9 mouse cellular contexts compared by ENCODE assay signal in the genomic region with DNA sequence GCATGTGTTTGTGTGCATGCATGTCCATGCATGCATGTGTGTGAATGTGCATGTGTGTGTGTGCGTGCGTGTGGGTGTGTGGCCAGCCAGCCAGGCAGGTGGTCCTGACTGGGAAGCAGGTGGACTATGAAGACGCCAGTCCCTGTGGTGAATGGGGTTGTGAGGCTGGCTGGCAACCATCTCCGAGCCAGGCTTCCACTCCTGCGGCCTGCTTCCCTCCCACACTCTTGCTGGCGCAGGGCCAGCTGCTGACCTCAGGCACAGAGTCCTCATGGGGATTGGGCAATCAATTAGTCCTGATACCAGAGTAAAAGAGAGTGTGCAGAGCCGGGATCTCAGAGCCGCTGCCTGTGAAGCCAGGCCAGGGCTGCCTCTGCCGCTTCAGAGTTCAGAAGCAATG. TPM values are rescaled to one million over a fixed set of nuclear protein-coding genes. Genes with fewer than 3 reads are reported as not detected.
DNase-seq lines count a peak whose midpoint lies in the region; ATAC-seq and TF ChIP-seq lines count a peak whose summit lies in the region.
"Had no signal": no experiment of that assay in that cellular context is flagged by ENCODE, and none has a peak within 500 bp of the region (broad histone marks: within the 10 kb centered on the region; RNA-seq: fewer than 3 reads in every experiment).

No protein-coding gene starts in this region.

- TF ChIP-seq CTCF in liver, adult 2 months (IDR thresholded peaks at IDR 0.05; ENCODE audit: low read depth, low read length), result no peak

- H3K27ac ChIP-seq in liver, adult 2 months (replicated peaks; ENCODE audit: insufficient read depth, low read depth, low read length), result no peak overlapping the region
- H3K27ac ChIP-seq: heart, embryonic 15.5 days had no signal

- no peaks in the 10 kb centered on the region for H3K79me2 ChIP-seq in liver, adult 2 months (ENCODE audit: control insufficient read depth, insufficient read depth, low read length)
- H3K79me2 ChIP-seq in myocyte (ENCODE audit: control insufficient read depth, insufficient read depth), result no peaks in the 10 kb centered on the region

- WGBS in liver, adult 2 months, result 22% methylated on average over 9 of the region's 9 CpGs

- no peaks in the 10 kb centered on the region for H3K36me3 ChIP-seq in liver, adult 2 months (ENCODE audit: control insufficient read depth, insufficient read depth, low read length)
- no peaks in the 10 kb centered on the region for H3K36me3 ChIP-seq in myocyte (ENCODE audit: control insufficient read depth, insufficient read depth)
- H3K36me3 ChIP-seq: heart, embryonic 15.5 days had no signal

- TF ChIP-seq POLR2A in liver, adult 2 months (IDR thresholded peaks at IDR 0.05; ENCODE audit: extremely low read depth, insufficient read depth, low read length), result no peak
- TF ChIP-seq POLR2A in myocyte (IDR thresholded peaks at IDR 0.05; ENCODE audit: insufficient read length, low read depth), result no peak

- H3K9ac ChIP-seq in liver, adult 2 months (ENCODE audit: low read depth, low read length), result no peak overlapping the region
- H3K9ac ChIP-seq: heart, embryonic 15.5 days had no signal

- H3K4me2 ChIP-seq in myocyte (ENCODE audit: low read depth), result no peak overlapping the region
- H3K4me2 ChIP-seq: heart, embryonic 15.5 days had no signal

- H3K27me3 ChIP-seq in liver, adult 2 months (ENCODE audit: control insufficient read depth, insufficient read depth, low read length), result peaks cover 5% of the 10 kb centered on the region
- peaks cover 74% of the 10 kb centered on the region for H3K27me3 ChIP-seq in myocyte (ENCODE audit: control insufficient read depth, insufficient read depth, insufficient read length)

- DNase-seq in layer of hippocampus, adult 9-11 months, result peak; percentile 70
- no peak for DNase-seq in layer of hippocampus, postnatal 36 days
- DNase-seq in brain, adult 2 months (ENCODE audit: low read depth, low spot score), result peak; percentile 40
- DNase-seq in heart, postnatal 14 days, result peak; percentile 67 to 73
- DNase-seq in liver, adult 2 months (ENCODE audit: extremely low read depth, low read depth, low spot score), result peak; percentile 78
- no peak for DNase-seq in thymus, adult 18-20 months

- no peak overlapping the region for H3ac ChIP-seq in myocyte (ENCODE audit: control insufficient read depth, insufficient read length)

- H3K4me1 ChIP-seq in liver, adult 2 months (ENCODE audit: control insufficient read depth, insufficient read depth, low read length), result peaks cover 2% of the 10 kb centered on the region; the same call in 1 of the 2 replicates

- intact Hi-C loops in heart, postnatal 14 days (cut with DNase I), result no loop called here

- no peak overlapping the region for H3K4me3 ChIP-seq in liver, adult 2 months (ENCODE audit: insufficient read depth, low read depth, low read length)
- no peak overlapping the region for H3K4me3 ChIP-seq in myocyte
- H3K4me3 ChIP-seq: heart, embryonic 15.5 days had no signal

- ATAC-seq in erythroblast, adult 5-6 weeks (replicated peaks; ENCODE audit: low FRiP score, poor library complexity, severe bottlenecking), result no peak

TF ChIP-seq in myocyte, 11 proteins besides CTCF, POLR2A, EP300 and RAD21:
- TF ChIP-seq MAX (IDR thresholded peaks at IDR 0.05; ENCODE audit: low read depth) (no peak), MYOD1 (IDR thresholded peaks at IDR 0.05; ENCODE audit: control insufficient read depth in 1 of 3, insufficient read length in 2 of 3, low read depth in 2 of 3) (peak in 2 of 3 experiments; percentile 90 to 91), TCF3 (IDR thresholded peaks at IDR 0.05; ENCODE audit: insufficient read length, low read depth) (peak; percentile 59), CEBPB (IDR thresholded peaks at IDR 0.05; ENCODE audit: insufficient read depth, poor library complexity, severe bottlenecking) (peak; percentile 86), MYOG (IDR thresholded peaks at IDR 0.05; ENCODE audit: control insufficient read depth in 1 of 3, insufficient read depth in 1 of 3, insufficient read length in 2 of 3, low read depth in 2 of 3) (peak in 2 of 3 experiments; percentile 88 to 91)

RNA-seq across cellular contexts. Expression of a gene that starts 8.6 kb away (rescaled TPM):
- 1 to 10 TPM; 5.3 to 7.3 TPM for total RNA-seq in layer of hippocampus, postnatal 36 days (2021)
- 1 to 10 TPM; 3.5 to 5.1 TPM for total RNA-seq in heart, postnatal 14 days (2021)
- 16.2 and 20.9 TPM in 2 replicates for total RNA-seq in liver, adult 2 months (2014; rRNA removed)
- 21.8 and 25.5 TPM in 2 replicates for polyA plus RNA-seq in liver, adult 2 months (2012; rRNA removed)
- polyA plus RNA-seq in myocyte (2012; fragmentation: generic; extraction: Trizol), result 2.3 TPM
- 0.38 and 0.84 TPM in 2 replicates for total RNA-seq in erythroblast, adult 5-6 weeks (2015; ENCODE audit: low replicate concordance)
- 0.28 TPM in 1 of 2 replicates, not detected in the other for total RNA-seq in erythroblast, adult 5-6 weeks (2017; ENCODE audit: low replicate concordance)

RNA-seq across cellular contexts. Expression of a gene that starts 13.5 kb away (rescaled TPM):
- total RNA-seq in layer of hippocampus, postnatal 36 days (2021), result 100 to 1,000 TPM; 129 to 138 TPM
- 10 to 100 TPM; 14.5 to 14.7 TPM for total RNA-seq in heart, postnatal 14 days (2021)
- 1.3 TPM in 2 replicates for total RNA-seq in liver, adult 2 months (2014; rRNA removed)
- 2.7 and 3.9 TPM in 2 replicates for polyA plus RNA-seq in liver, adult 2 months (2012; rRNA removed)
- 1.4 TPM for polyA plus RNA-seq in myocyte (2012; fragmentation: generic; extraction: Trizol)
- 0.19 TPM in 1 of 2 replicates, not detected in the other for total RNA-seq in erythroblast, adult 5-6 weeks (2015; ENCODE audit: low replicate concordance)
- 0.56 and 1.4 TPM in 2 replicates for total RNA-seq in erythroblast, adult 5-6 weeks (2017; ENCODE audit: low replicate concordance)

RNA-seq across cellular contexts. Expression of a gene that starts 30.1 kb away (rescaled TPM):
- total RNA-seq in layer of hippocampus, postnatal 36 days (2021), result 10 to 100 TPM; 40.9 to 44.0 TPM
- 10 to 100 TPM; 33.2 to 34.6 TPM for total RNA-seq in heart, postnatal 14 days (2021)
- total RNA-seq in liver, adult 2 months (2014; rRNA removed), result 89.4 and 91.1 TPM in 2 replicates
- polyA plus RNA-seq in liver, adult 2 months (2012; rRNA removed), result 81.1 and 86.0 TPM in 2 replicates
- 73.9 TPM for polyA plus RNA-seq in myocyte (2012; fragmentation: generic; extraction: Trizol)
- 7.9 and 20.5 TPM in 2 replicates for total RNA-seq in erythroblast, adult 5-6 weeks (2015; ENCODE audit: low replicate concordance)
- 12.0 and 14.9 TPM in 2 replicates for total RNA-seq in erythroblast, adult 5-6 weeks (2017; ENCODE audit: low replicate concordance)

RNA-seq across cellular contexts. Expression of a gene that starts 31.8 kb away (rescaled TPM):
- total RNA-seq in layer of hippocampus, postnatal 36 days (2021), result 1 to 10 TPM in 1 of 2 experiments, under 1 TPM in 1; 0.40 to 1.7 TPM
- 10 to 100 TPM; 36.7 to 45.8 TPM for total RNA-seq in heart, postnatal 14 days (2021)
- 90.0 and 116 TPM in 2 replicates for total RNA-seq in liver, adult 2 months (2014; rRNA removed)
- 543 and 600 TPM in 2 replicates for polyA plus RNA-seq in liver, adult 2 months (2012; rRNA removed)
- 0.04 TPM for polyA plus RNA-seq in myocyte (2012; fragmentation: generic; extraction: Trizol)
- total RNA-seq in erythroblast, adult 5-6 weeks (2015; ENCODE audit: low replicate concordance), result 6.7 and 9.4 TPM in 2 replicates
- total RNA-seq in erythroblast, adult 5-6 weeks (2017; ENCODE audit: low replicate concordance), result 4.5 and 11.8 TPM in 2 replicates

RNA-seq across cellular contexts. Expression of a gene that starts 36.2 kb away (rescaled TPM):
- under 1 TPM; 0.40 to 0.63 TPM for total RNA-seq in layer of hippocampus, postnatal 36 days (2021)
- 100 to 1,000 TPM; 154 to 166 TPM for total RNA-seq in heart, postnatal 14 days (2021)
- total RNA-seq in liver, adult 2 months (2014; rRNA removed), result 19.2 and 24.6 TPM in 2 replicates
- 42.7 and 58.2 TPM in 2 replicates for polyA plus RNA-seq in liver, adult 2 months (2012; rRNA removed)
- 0.06 TPM for polyA plus RNA-seq in myocyte (2012; fragmentation: generic; extraction: Trizol)
- 0.58 TPM in 1 of 2 replicates, not detected in the other for total RNA-seq in erythroblast, adult 5-6 weeks (2015; ENCODE audit: low replicate concordance)
- total RNA-seq in erythroblast, adult 5-6 weeks (2017; ENCODE audit: low replicate concordance), result 0.60 and 0.98 TPM in 2 replicates

Comparison
In these comparisons a context has a peak if more than half of its experiments do, and no peak if none do; other contexts are left out.
1. DNase-seq: peak in layer of hippocampus, adult 9-11 months (single experiment), brain, adult 2 months (single experiment), heart, postnatal 14 days (2 of 2) and liver, adult 2 months (single experiment); none in layer of hippocampus, postnatal 36 days (0 of 2) and thymus, adult 18-20 months (0 of 2).
2. RNA of a gene that starts 13.5 kb away (total RNA-seq): 129 to 138 TPM in layer of hippocampus, postnatal 36 days; 14.5 to 14.7 TPM in heart, postnatal 14 days, 0.19 to 1.4 TPM in erythroblast, adult 5-6 weeks and 1.3 TPM in liver, adult 2 months; every median in the first group is over 4 times any median in the second.